Mouse (Mus musculus) intestine, postnatal 0 days (tissue): ENCODE data around the gene Gm20532. TPM values are rescaled to one million over a fixed set of nuclear protein-coding genes. Genes with fewer than 3 reads are reported as not detected.

Experiments used
- ATAC-seq: fragments of 200-750 bp; cut with Nextera tagmentation; 2 replicates; pipeline ENCODE4 v1.8.0; 2017; ENCODE audit warnings: mild to moderate bottlenecking, moderate TSS enrichment, moderate library complexity
- H3K27ac ChIP-seq: fragments of 300-500 bp; sonication (generic); 2 replicates; pipeline ENCODE4 v1.5.1; 2014; ENCODE audit warnings: mild to moderate bottlenecking, low read depth, low read length, moderate library complexity
- H3K27me3 ChIP-seq: fragments of 300-500 bp; sonication (generic); replicated peaks from 2 replicates; pipeline ENCODE4 v1.6.1; 2014; ENCODE audit warnings: low read length, mixed read lengths; ENCODE audit not compliant: control insufficient read depth, insufficient read depth
- H3K36me3 ChIP-seq: fragments of 300-500 bp; sonication (generic); 2 replicates; pipeline ENCODE4 v1.6.1; 2014; ENCODE audit warnings: mild to moderate bottlenecking, moderate library complexity; ENCODE audit not compliant: control insufficient read depth, insufficient read depth
- H3K4me1 ChIP-seq: fragments of 300-500 bp; sonication (generic); replicated peaks from 2 replicates; pipeline ENCODE4 v1.6.1; 2014; ENCODE audit warnings: antibody characterized with exemption, low read length, mixed read lengths; ENCODE audit not compliant: control insufficient read depth, insufficient read depth
- H3K4me2 ChIP-seq: fragments of 300-500 bp; sonication (generic); replicated peaks from 2 replicates; pipeline ENCODE4 v1.6.1; 2014; ENCODE audit warnings: low read depth, mild to moderate bottlenecking, moderate library complexity
- H3K4me3 ChIP-seq: fragments of 300-500 bp; sonication (generic); 2 replicates; pipeline ENCODE4 v1.5.1; 2014; ENCODE audit warnings: low read depth, low read length
- H3K9ac ChIP-seq: fragments of 300-500 bp; sonication (generic); 2 replicates; pipeline ENCODE4 v1.6.1; 2014; ENCODE audit warnings: mild to moderate bottlenecking, low read depth, low read length
- H3K9me3 ChIP-seq: fragments of 300-500 bp; sonication (generic); 2 replicates; pipeline ENCODE4 v1.6.1; 2016; ENCODE audit warnings: mixed run types; ENCODE audit not compliant: control insufficient read depth
- CTCF ChIP-seq: sonication (generic); IDR thresholded peaks from 2 replicates; pipeline ENCODE4 v1.5.1; 2016; ENCODE audit warnings: low read depth, mild to moderate bottlenecking, control low read depth, antibody characterized with exemption, moderate library complexity
- WGBS: fragments of 180-500 bp; shearing (Covaris S2); extraction: QIAGEN DNeasy Blood & Tissue Kit; methylation state at CpG from one replicate; pipeline ENCODE4 v1.1.7; 2014; 5-methylcytosine and 5-hydroxymethylcytosine counted together
- polyA plus RNA-seq: library from polyadenylated mRNA; unstranded; fragments of >200 nt; fragmentation: Nextera tagmentation; extraction: Ambion mirVana; gene quantifications from 2 replicates; pipeline ENCODE4 v1.2.1, GENCODE M21; 2015

The Gm20532 gene
- polyA plus RNA-seq, 1 experiment from 2014 or later, result not detected

DNA sequence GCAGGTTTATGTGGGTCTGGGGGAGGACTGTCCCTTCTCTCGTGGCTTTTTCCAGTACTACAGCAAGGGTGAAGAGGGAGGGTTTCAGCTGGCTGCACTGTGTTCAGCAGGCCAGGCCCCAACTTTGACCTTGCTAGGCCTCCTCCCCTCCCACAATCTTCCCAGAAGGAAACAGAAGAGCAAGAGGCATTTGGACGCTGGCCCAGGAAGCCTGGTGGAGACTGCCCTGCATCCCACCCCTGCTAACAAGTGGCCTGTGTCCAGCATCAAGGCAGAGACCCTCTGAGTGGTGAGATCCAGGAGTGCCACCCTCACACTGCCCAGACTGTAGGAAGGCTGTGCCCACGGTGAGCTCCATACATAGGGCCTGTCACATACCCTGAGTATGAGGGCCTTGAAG lies 42.2 kb upstream of the Gm20532 start:
- no peak for TF ChIP-seq CTCF
- Histone ChIP-seq H3K36me3 (no peaks in the 10 kb centered on the region), H3K4me2 (no peak overlapping the region), H3K4me3 (no peak overlapping the region), H3K27ac (no peak overlapping the region), H3K9ac (no peak overlapping the region), H3K4me1 (no peaks in the 10 kb centered on the region), H3K9me3 (no peaks in the 10 kb centered on the region), H3K27me3 (no peaks in the 10 kb centered on the region)
- WGBS, result 49% methylated on average over 3 of the region's 3 CpGs
- ATAC-seq, result no peak

GRCm38 (mm10) chr2:26547481-26547880 lies 39.0 kb upstream of the Gm20532 start:
- 40% methylated on average over 2 of the region's 2 CpGs for WGBS
- H3K4me1 ChIP-seq, result no peaks in the 10 kb centered on the region
- peak; percentile 71 for TF ChIP-seq CTCF
- no peak overlapping the region for H3K4me2 ChIP-seq
- peaks cover 10% of the 10 kb centered on the region; the same call in 1 of the 2 replicates for H3K27me3 ChIP-seq
- no peak overlapping the region for H3K27ac ChIP-seq
- no peaks in the 10 kb centered on the region for H3K36me3 ChIP-seq
- H3K9ac ChIP-seq, result no peak overlapping the region
- no peak; the same call in 1 of the 2 replicates for ATAC-seq
- no peaks in the 10 kb centered on the region for H3K9me3 ChIP-seq
- H3K4me3 ChIP-seq, result no peak overlapping the region

- ATAC-seq, result no peak
- H3K9me3 ChIP-seq, result no peaks in the 10 kb centered on the region
- H3K27ac ChIP-seq, result no peak overlapping the region
- 47% methylated on average over 10 of the region's 10 CpGs for WGBS
- H3K36me3 ChIP-seq, result no peaks in the 10 kb centered on the region
- no peak overlapping the region for H3K4me2 ChIP-seq
- no peak overlapping the region for H3K4me3 ChIP-seq
- TF ChIP-seq CTCF, result no peak
- no peak overlapping the region for H3K9ac ChIP-seq
- peaks cover 17% of the 10 kb centered on the region; the same call in 1 of the 2 replicates for H3K27me3 ChIP-seq
- H3K4me1 ChIP-seq, result no peaks in the 10 kb centered on the region
These were observed 36.6 kb upstream of the Gm20532 start for GRCm38 (mm10) chr2:26549801-26550200.

GRCm38 (mm10) chr2:26550205-26550604 lies 36.2 kb upstream of the Gm20532 start:
- H3K4me2 ChIP-seq, result no peak overlapping the region
- no peak for TF ChIP-seq CTCF
- WGBS, result 44% methylated on average over 3 of the region's 3 CpGs
- ATAC-seq, result no peak
- no peak overlapping the region for H3K27ac ChIP-seq
- H3K27me3 ChIP-seq, result peaks cover 17% of the 10 kb centered on the region; the same call in 1 of the 2 replicates
- H3K4me3 ChIP-seq, result no peak overlapping the region
- no peak overlapping the region for H3K9ac ChIP-seq
- no peaks in the 10 kb centered on the region for H3K36me3 ChIP-seq
- H3K4me1 ChIP-seq, result no peaks in the 10 kb centered on the region
- no peaks in the 10 kb centered on the region for H3K9me3 ChIP-seq

GRCm38 (mm10) chr2:26550777-26551176 lies 35.7 kb upstream of the Gm20532 start:
- H3K4me3 ChIP-seq, result no peak overlapping the region
- no peaks in the 10 kb centered on the region for H3K9me3 ChIP-seq
- TF ChIP-seq CTCF, result no peak
- no peak overlapping the region for H3K4me2 ChIP-seq
- WGBS, result 56% methylated on average over 3 of the region's 3 CpGs
- no peak for ATAC-seq
- no peak overlapping the region for H3K27ac ChIP-seq
- H3K9ac ChIP-seq, result no peak overlapping the region
- H3K27me3 ChIP-seq, result peaks cover 17% of the 10 kb centered on the region; the same call in 1 of the 2 replicates
- no peaks in the 10 kb centered on the region for H3K4me1 ChIP-seq
- H3K36me3 ChIP-seq, result no peaks in the 10 kb centered on the region

GRCm38 (mm10) chr2:26551446-26551845 lies 35.0 kb upstream of the Gm20532 start:
- no peak overlapping the region for H3K27ac ChIP-seq

DNA sequence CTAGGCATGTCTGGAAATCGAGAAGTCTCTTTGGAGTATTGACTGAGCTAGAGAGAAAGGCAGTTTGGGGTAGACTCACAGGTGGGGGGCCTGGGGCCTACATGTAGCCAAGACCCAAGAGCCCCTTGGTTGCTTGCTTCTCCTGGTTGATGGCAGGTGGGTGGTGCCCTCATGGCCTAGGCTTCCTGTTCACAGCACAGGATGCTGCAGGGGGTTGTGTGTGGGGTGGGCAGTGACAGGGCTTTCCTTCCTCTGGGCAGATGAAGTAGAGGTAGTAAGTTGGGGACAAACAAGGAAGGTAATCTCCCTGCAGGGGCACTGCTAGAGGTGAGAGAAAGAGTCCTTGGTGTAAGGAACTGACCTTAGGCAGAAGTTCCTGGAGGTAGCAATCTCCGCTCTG lies 34.4 kb upstream of the Gm20532 start:
- no peak overlapping the region for H3K27ac ChIP-seq

More at GRCm38 (mm10) chr2:26551446-26551845, 35.0 kb upstream of the Gm20532 start:
- H3K36me3 ChIP-seq, result no peaks in the 10 kb centered on the region
- H3K4me1 ChIP-seq, result no peaks in the 10 kb centered on the region
- peaks cover 17% of the 10 kb centered on the region; the same call in 1 of the 2 replicates for H3K27me3 ChIP-seq
- ATAC-seq, result no peak
- H3K4me2 ChIP-seq, result no peak overlapping the region
- no peaks in the 10 kb centered on the region for H3K9me3 ChIP-seq
- WGBS, result 69% methylated on average over 8 of the region's 8 CpGs
- no peak overlapping the region for H3K4me3 ChIP-seq
- no peak for TF ChIP-seq CTCF
- H3K9ac ChIP-seq, result no peak overlapping the region

More for the DNA sequence above, 34.4 kb upstream of the Gm20532 start:
- peaks cover 18% of the 10 kb centered on the region; the same call in 1 of the 2 replicates for H3K27me3 ChIP-seq
- H3K4me1 ChIP-seq, result no peaks in the 10 kb centered on the region
- H3K9me3 ChIP-seq, result no peaks in the 10 kb centered on the region
- no peak overlapping the region for H3K4me2 ChIP-seq
- H3K4me3 ChIP-seq, result no peak overlapping the region
- H3K36me3 ChIP-seq, result no peaks in the 10 kb centered on the region
- ATAC-seq, result no peak
- WGBS, result 83% methylated on average over 2 of the region's 2 CpGs
- TF ChIP-seq CTCF, result no peak
- no peak overlapping the region for H3K9ac ChIP-seq
